Mouse (Mus musculus) lung, adult 2 months (tissue): Measurements from ENCODE around the gene Smok2a.

Experiments
- CTCF ChIP-seq: fragments of 200-500 bp; IDR thresholded peaks from 2 replicates; pipeline ENCODE4 v1.5.1; 2011; ENCODE audit warnings: mild to moderate bottlenecking, low read length, control low read depth; ENCODE audit not compliant: insufficient read depth
- POLR2A ChIP-seq: fragments of 200-500 bp; IDR thresholded peaks from 2 replicates; pipeline ENCODE4 v1.6.1; 2011; ENCODE audit warnings: low read depth, mild to moderate bottlenecking, control low read depth, low read length, borderline replicate concordance; ENCODE audit errors: extremely low read depth

GRCm38 (mm10) chr17:13214169-13214568, 6.8 kb upstream of the Smok2a start:
- TF ChIP-seq POLR2A (no peak), CTCF (no peak)
